Mouse (Mus musculus): ENCODE results near the gene Suclg2. TPM values are rescaled to one million over a fixed set of nuclear protein-coding genes. Genes with fewer than 3 reads are reported as not detected.

Gene Suclg2
- polyA plus RNA-seq, 1 experiment, result 3.9 TPM

DNA sequence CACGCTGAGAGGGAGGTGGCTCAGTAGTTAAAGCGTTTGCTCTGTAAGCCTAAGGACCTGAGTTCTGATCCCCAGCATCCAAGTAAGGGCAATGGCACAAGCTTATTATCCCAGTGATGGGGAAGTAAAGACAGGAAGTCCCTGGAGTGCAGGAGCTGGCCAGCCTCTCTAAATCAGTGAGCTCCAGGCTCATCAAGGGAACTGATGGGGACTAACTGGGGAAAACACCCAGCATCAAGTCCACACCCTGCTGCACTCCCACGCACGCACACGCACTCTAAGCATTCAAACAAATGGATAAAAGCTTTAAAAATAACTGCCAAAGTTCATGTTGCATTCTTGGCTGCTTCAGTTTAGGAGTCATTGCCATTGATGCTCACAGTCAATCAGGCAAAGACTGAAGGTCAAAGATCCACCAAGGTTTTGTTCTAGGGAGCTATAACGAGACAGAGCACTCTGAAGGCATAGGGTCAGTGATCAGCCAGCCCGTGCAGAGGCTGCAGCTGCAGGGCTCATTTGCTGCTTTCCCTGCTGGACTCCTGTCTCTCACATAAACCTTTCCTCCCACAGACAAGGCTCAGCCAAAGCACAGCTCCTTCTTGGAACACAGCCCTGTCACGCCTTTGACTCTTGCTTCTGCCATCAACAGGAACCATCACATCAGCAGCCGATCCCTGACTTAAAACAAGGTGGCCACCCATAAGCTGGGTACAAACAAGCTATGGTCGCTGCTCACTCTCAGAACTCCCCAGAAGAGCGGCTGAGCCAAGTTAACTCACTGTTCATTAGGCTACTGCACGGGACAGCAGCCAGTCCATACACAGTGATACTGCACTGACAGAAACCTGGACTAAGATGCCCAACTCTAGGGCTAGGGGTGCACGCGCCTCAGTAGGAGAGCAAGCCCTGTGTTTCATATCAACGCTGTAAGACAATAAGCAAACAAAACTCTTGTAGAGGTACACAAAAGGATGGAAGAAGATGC, 121.5 kb downstream of the Suclg2 start:
- Histone ChIP-seq H3K4me3 (ENCODE audit: extremely low read depth, insufficient read depth, insufficient read length) (no peak overlapping the region), H3K27ac (ENCODE audit: insufficient read depth, low read length) (no peak overlapping the region), H3K27me3 (ENCODE audit: control insufficient read depth, insufficient read depth, low read length) (no peaks in the 10 kb centered on the region), H3K36me3 (ENCODE audit: control insufficient read depth, insufficient read depth, low read length) (no peaks in the 10 kb centered on the region), H3K4me1 (ENCODE audit: control insufficient read depth, insufficient read depth, insufficient read length) (no peaks in the 10 kb centered on the region; the same call in 1 of the 2 replicates)
- 93% methylated on average over 15 of the region's 15 CpGs for WGBS
- no peak for DNase-seq (ENCODE audit: low read depth in 1 of 2, low spot score in 2 of 2)
- TF ChIP-seq POLR2A (IDR thresholded peaks at IDR 0.05; ENCODE audit: low read depth, low read length) (no peak), CTCF (IDR thresholded peaks at IDR 0.05; ENCODE audit: extremely low read depth, insufficient read depth, insufficient read length, insufficient replicate concordance) (no peak)

DNA sequence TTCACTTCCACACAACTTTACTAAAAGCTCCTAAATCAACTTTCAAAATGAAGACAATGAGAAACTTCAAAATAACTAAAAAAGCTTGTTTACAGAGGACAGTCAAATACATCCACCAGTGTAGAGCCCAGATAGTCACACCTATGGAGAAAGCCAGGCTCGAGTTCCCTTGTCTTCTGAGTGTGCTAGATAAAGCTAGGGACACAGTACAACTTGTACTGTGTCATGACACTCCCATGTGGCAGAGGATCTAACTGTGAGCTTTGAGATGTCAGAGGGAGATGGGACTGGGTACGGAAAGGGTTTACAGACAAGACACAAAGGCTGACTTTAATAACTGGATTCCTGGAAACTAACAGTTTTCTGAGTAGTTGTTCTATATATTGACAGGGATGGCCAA, 122.7 kb downstream of the Suclg2 start:
- no peak for DNase-seq (ENCODE audit: low read depth in 1 of 2, low spot score in 2 of 2)
- Histone ChIP-seq H3K4me1 (ENCODE audit: control insufficient read depth, insufficient read depth, insufficient read length) (no peaks in the 10 kb centered on the region), H3K4me3 (ENCODE audit: extremely low read depth, insufficient read depth, insufficient read length) (no peak overlapping the region), H3K36me3 (ENCODE audit: control insufficient read depth, insufficient read depth, low read length) (no peaks in the 10 kb centered on the region), H3K27ac (ENCODE audit: insufficient read depth, low read length) (no peak overlapping the region), H3K27me3 (ENCODE audit: control insufficient read depth, insufficient read depth, low read length) (no peaks in the 10 kb centered on the region)
- TF ChIP-seq CTCF (IDR thresholded peaks at IDR 0.05; ENCODE audit: extremely low read depth, insufficient read depth, insufficient read length, insufficient replicate concordance), result no peak
- TF ChIP-seq POLR2A (IDR thresholded peaks at IDR 0.05; ENCODE audit: low read depth, low read length), result no peak
- WGBS, result 82% methylated on average over 2 of the region's 2 CpGs

GRCm38 (mm10) chr6:95594239-95594638, 124.4 kb downstream of the Suclg2 start:
- H3K4me3 ChIP-seq (ENCODE audit: extremely low read depth, insufficient read depth, insufficient read length), result no peak overlapping the region
- TF ChIP-seq CTCF (IDR thresholded peaks at IDR 0.05; ENCODE audit: extremely low read depth, insufficient read depth, insufficient read length, insufficient replicate concordance) (no peak), POLR2A (IDR thresholded peaks at IDR 0.05; ENCODE audit: low read depth, low read length) (no peak)
- no peak overlapping the region for H3K27ac ChIP-seq (ENCODE audit: insufficient read depth, low read length)
- 94% methylated on average over 4 of the region's 4 CpGs for WGBS
- H3K4me1 ChIP-seq (ENCODE audit: control insufficient read depth, insufficient read depth, insufficient read length), result no peaks in the 10 kb centered on the region
- H3K27me3 ChIP-seq (ENCODE audit: control insufficient read depth, insufficient read depth, low read length), result no peaks in the 10 kb centered on the region
- no peak for DNase-seq (ENCODE audit: low read depth in 1 of 2, low spot score in 2 of 2)
- H3K36me3 ChIP-seq (ENCODE audit: control insufficient read depth, insufficient read depth, low read length), result no peaks in the 10 kb centered on the region

- no peak for DNase-seq (ENCODE audit: low read depth in 1 of 2, low spot score in 2 of 2)
- H3K27ac ChIP-seq (ENCODE audit: insufficient read depth, low read length), result no peak overlapping the region
- no peak overlapping the region for H3K4me3 ChIP-seq (ENCODE audit: extremely low read depth, insufficient read depth, insufficient read length)
- H3K36me3 ChIP-seq (ENCODE audit: control insufficient read depth, insufficient read depth, low read length), result peaks cover 2% of the 10 kb centered on the region
- TF ChIP-seq POLR2A (IDR thresholded peaks at IDR 0.05; ENCODE audit: low read depth, low read length) (no peak), CTCF (IDR thresholded peaks at IDR 0.05; ENCODE audit: extremely low read depth, insufficient read depth, insufficient read length, insufficient replicate concordance) (no peak)
- H3K4me1 ChIP-seq (ENCODE audit: control insufficient read depth, insufficient read depth, insufficient read length), result no peaks in the 10 kb centered on the region
- 93% methylated on average over 6 of the region's 6 CpGs for WGBS
- H3K27me3 ChIP-seq (ENCODE audit: control insufficient read depth, insufficient read depth, low read length), result no peaks in the 10 kb centered on the region
Observed at GRCm38 (mm10) chr6:95592396-95592795, 126.2 kb downstream of the Suclg2 start.

- H3K27ac ChIP-seq (ENCODE audit: insufficient read depth, low read length), result no peak overlapping the region
- H3K27me3 ChIP-seq (ENCODE audit: control insufficient read depth, insufficient read depth, low read length), result no peaks in the 10 kb centered on the region
- no peak overlapping the region for H3K4me3 ChIP-seq (ENCODE audit: extremely low read depth, insufficient read depth, insufficient read length)
- H3K4me1 ChIP-seq (ENCODE audit: control insufficient read depth, insufficient read depth, insufficient read length), result no peaks in the 10 kb centered on the region
- WGBS, result 91% methylated on average over 4 of the region's 4 CpGs
- no peak for DNase-seq (ENCODE audit: low read depth in 1 of 2, low spot score in 2 of 2)
- no peak for TF ChIP-seq POLR2A (IDR thresholded peaks at IDR 0.05; ENCODE audit: low read depth, low read length)
- TF ChIP-seq CTCF (IDR thresholded peaks at IDR 0.05; ENCODE audit: extremely low read depth, insufficient read depth, insufficient read length, insufficient replicate concordance), result no peak
- peaks cover 2% of the 10 kb centered on the region for H3K36me3 ChIP-seq (ENCODE audit: control insufficient read depth, insufficient read depth, low read length)
Observed at GRCm38 (mm10) chr6:95590463-95590862, 128.1 kb downstream of the Suclg2 start.

GRCm38 (mm10) chr6:95587108-95587796, 131.3 kb downstream of the Suclg2 start:
- DNase-seq (ENCODE audit: low read depth in 1 of 2, low spot score in 2 of 2), result no peak
- Histone ChIP-seq H3K27me3 (ENCODE audit: control insufficient read depth, insufficient read depth, low read length) (no peaks in the 10 kb centered on the region), H3K4me3 (ENCODE audit: extremely low read depth, insufficient read depth, insufficient read length) (no peak overlapping the region), H3K36me3 (ENCODE audit: control insufficient read depth, insufficient read depth, low read length) (peaks cover 2% of the 10 kb centered on the region), H3K27ac (ENCODE audit: insufficient read depth, low read length) (no peak overlapping the region), H3K4me1 (ENCODE audit: control insufficient read depth, insufficient read depth, insufficient read length) (no peaks in the 10 kb centered on the region)
- no peak for TF ChIP-seq POLR2A (IDR thresholded peaks at IDR 0.05; ENCODE audit: low read depth, low read length)
- no peak for TF ChIP-seq CTCF (IDR thresholded peaks at IDR 0.05; ENCODE audit: extremely low read depth, insufficient read depth, insufficient read length, insufficient replicate concordance)
- 92% methylated on average over 6 of the region's 6 CpGs for WGBS

Data from spleen, adult 2 months (tissue).